Mouse (Mus musculus) cerebellum, postnatal 10 days (tissue): ENCODE measurements around the gene Rab42.
A peak's percentile ranks its signal among the peaks of the same experiment; 100 is the strongest.

Source experiments
- DNase-seq, 2 experiments: peaks; one replicate each; pipeline ENCODE4 v3.0.0; 2021; ENCODE audit warnings: mixed read lengths in 2 of 2

Rab42 gene

GRCm38 (mm10) chr4:132302939-132303479 lies at the start of gene Rab42:
Rab42 (minus strand) TSS chr4:132303385.
- peak; percentile 66 to 69 for DNase-seq

GRCm38 (mm10) chr4:132352739-132353138 lies 49.6 kb upstream of the Rab42 start:
- peak; percentile 35 to 37 for DNase-seq

- no peak for DNase-seq
These were observed 48.2 kb upstream of the Rab42 start for GRCm38 (mm10) chr4:132351401-132351800.

- DNase-seq, result no peak
These were observed 47.7 kb upstream of the Rab42 start for GRCm38 (mm10) chr4:132350854-132351253.

- no peak for DNase-seq
These were observed 47.0 kb upstream of the Rab42 start for GRCm38 (mm10) chr4:132350123-132350740.

- no peak for DNase-seq
These were observed 46.4 kb upstream of the Rab42 start for GRCm38 (mm10) chr4:132349495-132350122.

- DNase-seq, result no peak
These were observed 43.5 kb upstream of the Rab42 start for GRCm38 (mm10) chr4:132346661-132347060.

- DNase-seq, result no peak
These were observed 43.1 kb upstream of the Rab42 start for GRCm38 (mm10) chr4:132346261-132346660.

GRCm38 (mm10) chr4:132345843-132346212 lies 42.6 kb upstream of the Rab42 start:
- no peak for DNase-seq

- DNase-seq, result peak; percentile 99
These were observed 42.1 kb upstream of the Rab42 start for GRCm38 (mm10) chr4:132345135-132345842.

GRCm38 (mm10) chr4:132344403-132345134 lies 41.4 kb upstream of the Rab42 start:
- no peak for DNase-seq

- DNase-seq, result no peak
These were observed 38.3 kb upstream of the Rab42 start for GRCm38 (mm10) chr4:132341451-132341850.

- DNase-seq, result peak; percentile 87 to 90
These were observed 35.8 kb upstream of the Rab42 start for GRCm38 (mm10) chr4:132338943-132339342.

- no peak for DNase-seq
These were observed 29.7 kb upstream of the Rab42 start for GRCm38 (mm10) chr4:132332880-132333279.

GRCm38 (mm10) chr4:132331960-132332359 lies 28.8 kb upstream of the Rab42 start:
- DNase-seq, result no peak

- no peak for DNase-seq
These were observed 26.7 kb upstream of the Rab42 start for GRCm38 (mm10) chr4:132329835-132330354.

GRCm38 (mm10) chr4:132329115-132329834 lies 26.1 kb upstream of the Rab42 start, which contains the start of gene Trnau1ap:
Trnau1ap (minus strand) TSS chr4:132329538.
- peak; percentile 94 to 96 for DNase-seq

GRCm38 (mm10) chr4:132328391-132328982 lies 25.3 kb upstream of the Rab42 start:
- no peak for DNase-seq

GRCm38 (mm10) chr4:132326481-132326880 lies 23.3 kb upstream of the Rab42 start:
- DNase-seq, result no peak

- DNase-seq, result no peak
These were observed 12.5 kb upstream of the Rab42 start for GRCm38 (mm10) chr4:132315711-132316110.

GRCm38 (mm10) chr4:132312627-132313026 lies 9.4 kb upstream of the Rab42 start:
- no peak for DNase-seq

GRCm38 (mm10) chr4:132311801-132312200 lies 8.6 kb upstream of the Rab42 start:
- DNase-seq, result no peak
